Mouse (Mus musculus) midbrain, embryonic 16.5 days (tissue): ENCODE results near the gene Olfr692. TPM values are rescaled to one million over a fixed set of nuclear protein-coding genes. Genes with fewer than 3 reads are reported as not detected.
A peak's percentile ranks its signal among the peaks of the same experiment; 100 is the strongest.
"Not testable (repeated sequence)": the region's sequence is repeated elsewhere in the genome, so short reads cannot be mapped to it uniquely, and the experiment has no call there.

Experiments used
- ATAC-seq: fragments of 200-750 bp; cut with Nextera tagmentation; 2 replicates; pipeline ENCODE4 v1.8.0; 2017; ENCODE audit warnings: moderate TSS enrichment
- H3K27ac ChIP-seq: fragments of 300-500 bp; sonication (generic); 2 replicates; pipeline ENCODE4 v1.5.1; 2014; ENCODE audit warnings: mild to moderate bottlenecking, low read length, mixed read lengths
- H3K27me3 ChIP-seq: fragments of 300-500 bp; sonication (generic); 2 replicates; pipeline ENCODE4 v1.6.1; 2014; ENCODE audit warnings: low read depth, low read length, mixed read lengths; ENCODE audit not compliant: control insufficient read depth, insufficient read depth
- H3K36me3 ChIP-seq: fragments of 300-500 bp; sonication (generic); 2 replicates; pipeline ENCODE4 v1.6.1; 2014; ENCODE audit warnings: mild to moderate bottlenecking, low read length, moderate library complexity, mixed read lengths; ENCODE audit not compliant: control insufficient read depth, insufficient read depth
- H3K4me1 ChIP-seq: fragments of 300-500 bp; sonication (generic); 2 replicates; pipeline ENCODE4 v1.6.1; 2014; ENCODE audit warnings: mild to moderate bottlenecking, low read length, mixed read lengths; ENCODE audit not compliant: control insufficient read depth, insufficient read depth
- H3K4me2 ChIP-seq: fragments of 300-500 bp; sonication (generic); 2 replicates; pipeline ENCODE4 v1.6.1; 2014; ENCODE audit warnings: mild to moderate bottlenecking, low read length, mixed read lengths
- H3K4me3 ChIP-seq: fragments of 300-500 bp; sonication (generic); 2 replicates; pipeline ENCODE4 v1.5.1; 2014; ENCODE audit warnings: low read depth, mild to moderate bottlenecking, low read length, moderate library complexity, mixed read lengths
- H3K9ac ChIP-seq: fragments of 300-500 bp; sonication (generic); 2 replicates; pipeline ENCODE4 v1.6.1; 2014; ENCODE audit warnings: low read depth, low read length, mixed read lengths
- H3K9me3 ChIP-seq: fragments of 300-500 bp; sonication (generic); replicated peaks from 2 replicates; pipeline ENCODE4 v1.6.1; 2014; ENCODE audit warnings: mild to moderate bottlenecking, low read length, mixed read lengths; ENCODE audit not compliant: control insufficient read depth, poor library complexity, severe bottlenecking
- WGBS: fragments of 180-500 bp; shearing (Covaris S2); extraction: QIAGEN DNeasy Blood & Tissue Kit; methylation state at CpG from one replicate; pipeline ENCODE4 v1.1.7; 2014; 5-methylcytosine and 5-hydroxymethylcytosine counted together
- polyA plus RNA-seq: library from polyadenylated mRNA; unstranded; fragments of >200 nt; fragmentation: Nextera tagmentation; extraction: Ambion mirVana; gene quantifications from 2 replicates; pipeline ENCODE4 v1.2.1, GENCODE M21; 2015

The Olfr692 gene
- polyA plus RNA-seq, 1 experiment from 2014 or later, result not detected

GRCm38 (mm10) chr7:105395131-105395820, 27.2 kb downstream of the Olfr692 start:
- Histone ChIP-seq H3K9me3 (no peaks in the 10 kb centered on the region), H3K4me2 (no peak overlapping the region), H3K36me3 (0 out of 2 replicates have a peak, but pooled peaks cover under 1% of the 10 kb centered on the region), H3K4me3 (no peak overlapping the region), H3K27me3 (no peaks in the 10 kb centered on the region), H3K4me1 (peaks cover 19% of the 10 kb centered on the region), H3K9ac (no peak overlapping the region), H3K27ac (no peak overlapping the region)
- ATAC-seq, result no peak

- no peak overlapping the region for H3K9ac ChIP-seq
- H3K4me3 ChIP-seq, result no peak overlapping the region
- no peaks in the 10 kb centered on the region for H3K27me3 ChIP-seq
- no peak overlapping the region for H3K4me2 ChIP-seq
- peaks cover 22% of the 10 kb centered on the region for H3K4me1 ChIP-seq
- no peaks in the 10 kb centered on the region for H3K9me3 ChIP-seq
- H3K27ac ChIP-seq, result no peak overlapping the region
- no peaks in the 10 kb centered on the region for H3K36me3 ChIP-seq
- ATAC-seq, result no peak
Observed at GRCm38 (mm10) chr7:105396126-105396525, 28.1 kb downstream of the Olfr692 start.

- H3K9ac ChIP-seq, result peak overlapping the region; percentile 93
- peak; percentile 69; the same call in 1 of the 2 replicates for ATAC-seq
- H3K27me3 ChIP-seq, result no peaks in the 10 kb centered on the region
- WGBS, result under 1% methylated on average over 25 of the region's 25 CpGs
- peak overlapping the region; percentile 87 for H3K4me3 ChIP-seq
- H3K36me3 ChIP-seq, result no peaks in the 10 kb centered on the region
- H3K4me2 ChIP-seq, result peak overlapping the region; percentile 92
- peaks cover 23% of the 10 kb centered on the region for H3K4me1 ChIP-seq
- no peaks in the 10 kb centered on the region for H3K9me3 ChIP-seq
- H3K27ac ChIP-seq, result peak overlapping the region; percentile 81
Observed at GRCm38 (mm10) chr7:105399058-105399934, 31.3 kb downstream of the Olfr692 start.

- Histone ChIP-seq H3K4me3 (peak within 1 kb of the TSS; percentile 87), H3K9ac (peak within 1 kb of the TSS; percentile 93), H3K9me3 (no peaks in the 10 kb centered on the region), H3K27me3 (no peaks in the 10 kb centered on the region), H3K36me3 (no peaks in the 10 kb centered on the region), H3K4me1 (peaks cover 23% of the 10 kb centered on the region), H3K4me2 (peak within 1 kb of the TSS; percentile 92), H3K27ac (peak within 1 kb of the TSS; percentile 81)
- WGBS, result under 1% methylated on average over 53 of the region's 55 CpGs
- ATAC-seq, result peak; percentile 99
Observed at GRCm38 (mm10) chr7:105399935-105400624, 32.0 kb downstream of the Olfr692 start, which contains the start of gene Fam160a2. Gene Fam160a2 (minus strand): TSS chr7:105400054.

GRCm38 (mm10) chr7:105404268-105404667, 36.2 kb downstream of the Olfr692 start, which contains the start of gene Cnga4:
Gene Cnga4 (plus strand): TSS chr7:105404568.
- no peaks in the 10 kb centered on the region for H3K27me3 ChIP-seq
- H3K36me3 ChIP-seq, result no peaks in the 10 kb centered on the region
- ATAC-seq, result no peak
- H3K9ac ChIP-seq, result no peak within 1 kb of the TSS
- no peaks in the 10 kb centered on the region for H3K9me3 ChIP-seq
- H3K27ac ChIP-seq, result no peak within 1 kb of the TSS
- WGBS, result 86% methylated on average over 5 of the region's 5 CpGs
- peaks cover 4% of the 10 kb centered on the region for H3K4me1 ChIP-seq
- no peak within 1 kb of the TSS for H3K4me3 ChIP-seq
- H3K4me2 ChIP-seq, result no peak within 1 kb of the TSS

- no peaks in the 10 kb centered on the region for H3K9me3 ChIP-seq
- ATAC-seq, result no peak
- H3K36me3 ChIP-seq, result no peaks in the 10 kb centered on the region
- H3K9ac ChIP-seq, result no peak overlapping the region
- H3K4me1 ChIP-seq, result no peaks in the 10 kb centered on the region
- no peak overlapping the region for H3K4me2 ChIP-seq
- H3K4me3 ChIP-seq, result no peak overlapping the region
- H3K27ac ChIP-seq, result no peak overlapping the region
- 75% methylated on average over 1 of the region's 1 CpGs for WGBS
- no peaks in the 10 kb centered on the region for H3K27me3 ChIP-seq
Observed at GRCm38 (mm10) chr7:105406322-105406721, 38.3 kb downstream of the Olfr692 start.

GRCm38 (mm10) chr7:105411874-105412632, 44.0 kb downstream of the Olfr692 start:
- H3K4me2 ChIP-seq, H3K9me3 ChIP-seq, H3K4me1 ChIP-seq, H3K27ac ChIP-seq, H3K27me3 ChIP-seq, H3K4me3 ChIP-seq, H3K36me3 ChIP-seq, ATAC-seq, H3K9ac ChIP-seq: not testable (repeated sequence)
- 61% methylated on average over 8 of the region's 8 CpGs for WGBS

GRCm38 (mm10) chr7:105414385-105414784, 46.4 kb downstream of the Olfr692 start:
- Histone ChIP-seq H3K36me3 (no peaks in the 10 kb centered on the region), H3K4me3 (no peak overlapping the region), H3K4me1 (no peaks in the 10 kb centered on the region), H3K27ac (no peak overlapping the region), H3K9ac (no peak overlapping the region), H3K27me3 (no peaks in the 10 kb centered on the region), H3K9me3 (no peaks in the 10 kb centered on the region), H3K4me2 (no peak overlapping the region)
- no peak for ATAC-seq
- WGBS, result 65% methylated on average over 6 of the region's 6 CpGs
